Mouse (Mus musculus) forebrain, embryonic 15.5 days (tissue): Measurements from ENCODE around the gene Mctp1. TPM values are rescaled to one million over a fixed set of nuclear protein-coding genes. Genes with fewer than 3 reads are reported as not detected.

Source experiments
- ATAC-seq: fragments of 200-750 bp; cut with Nextera tagmentation; replicated peaks from 2 replicates; pipeline ENCODE4 v1.8.0; 2017; ENCODE audit warnings: mild to moderate bottlenecking, moderate TSS enrichment, moderate library complexity
- H3K27ac ChIP-seq: fragments of 300-500 bp; sonication (generic); replicated peaks from 2 replicates; pipeline ENCODE4 v1.5.1; 2015; ENCODE audit warnings: mild to moderate bottlenecking, inconsistent platforms
- H3K27me3 ChIP-seq: fragments of 300-500 bp; sonication (generic); 2 replicates; pipeline ENCODE4 v1.6.1; 2015; ENCODE audit warnings: inconsistent platforms
- H3K36me3 ChIP-seq: fragments of 300-500 bp; sonication (generic); 2 replicates; pipeline ENCODE4 v1.6.1; 2015; ENCODE audit warnings: mild to moderate bottlenecking, inconsistent platforms
- H3K4me1 ChIP-seq: fragments of 300-500 bp; sonication (generic); 2 replicates; pipeline ENCODE4 v1.6.1; 2015; ENCODE audit warnings: inconsistent platforms
- H3K4me2 ChIP-seq: fragments of 300-500 bp; sonication (generic); replicated peaks from 2 replicates; pipeline ENCODE4 v1.6.1; 2015; ENCODE audit warnings: mild to moderate bottlenecking, inconsistent platforms
- H3K4me3 ChIP-seq: fragments of 300-500 bp; sonication (generic); 2 replicates; pipeline ENCODE4 v1.5.1; 2015; ENCODE audit warnings: mild to moderate bottlenecking, inconsistent platforms
- H3K9ac ChIP-seq: fragments of 300-500 bp; sonication (generic); replicated peaks from 2 replicates; pipeline ENCODE4 v1.6.1; 2015; ENCODE audit warnings: mild to moderate bottlenecking, inconsistent platforms
- H3K9me3 ChIP-seq: fragments of 300-500 bp; sonication (generic); 2 replicates; pipeline ENCODE4 v1.6.1; 2016; ENCODE audit warnings: inconsistent platforms
- WGBS: fragments of 180-500 bp; shearing (Covaris S2); methylation state at CpG from one replicate; pipeline ENCODE4 v1.1.7; 2015; ENCODE audit warnings: mixed read lengths; 5-methylcytosine and 5-hydroxymethylcytosine counted together
- polyA plus RNA-seq: library from polyadenylated mRNA; unstranded; fragments of >200 nt; fragmentation: Nextera tagmentation; extraction: Ambion mirVana; gene quantifications from 2 replicates; pipeline ENCODE4 v1.2.1, GENCODE M21; 2015

The Mctp1 gene
- polyA plus RNA-seq, 1 experiment from 2014 or later: 5.1 TPM

DNA sequence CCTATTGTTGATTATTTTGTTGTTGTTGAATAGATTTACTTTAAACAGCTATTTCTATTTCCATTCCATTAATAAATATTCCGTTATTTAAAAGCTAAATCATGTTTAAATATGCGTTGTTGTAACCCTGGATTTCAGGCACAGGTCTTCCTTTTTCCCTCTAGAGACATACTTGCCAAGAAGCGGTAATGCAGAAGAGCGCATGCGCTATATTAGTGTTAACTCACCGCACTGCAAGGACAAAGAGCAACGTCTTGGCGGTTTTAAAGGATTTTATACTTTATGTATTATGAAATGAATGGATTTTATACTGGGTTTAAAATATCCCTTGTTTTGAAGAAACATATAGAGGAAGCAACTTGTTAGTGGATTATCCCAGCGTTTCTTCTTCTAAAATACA, 418.6 kb downstream of the Mctp1 start:
- Histone ChIP-seq H3K9me3 (no peaks in the 10 kb centered on the region), H3K36me3 (no peaks in the 10 kb centered on the region), H3K4me3 (no peak overlapping the region), H3K27me3 (0 out of 2 replicates have a peak, but pooled peaks cover 4% of the 10 kb centered on the region), H3K27ac (no peak overlapping the region), H3K4me2 (no peak overlapping the region), H3K4me1 (0 out of 2 replicates have a peak, but pooled peaks cover 4% of the 10 kb centered on the region), H3K9ac (no peak overlapping the region)
- no peak for ATAC-seq
- 78% methylated on average over 9 of the region's 9 CpGs for WGBS

DNA sequence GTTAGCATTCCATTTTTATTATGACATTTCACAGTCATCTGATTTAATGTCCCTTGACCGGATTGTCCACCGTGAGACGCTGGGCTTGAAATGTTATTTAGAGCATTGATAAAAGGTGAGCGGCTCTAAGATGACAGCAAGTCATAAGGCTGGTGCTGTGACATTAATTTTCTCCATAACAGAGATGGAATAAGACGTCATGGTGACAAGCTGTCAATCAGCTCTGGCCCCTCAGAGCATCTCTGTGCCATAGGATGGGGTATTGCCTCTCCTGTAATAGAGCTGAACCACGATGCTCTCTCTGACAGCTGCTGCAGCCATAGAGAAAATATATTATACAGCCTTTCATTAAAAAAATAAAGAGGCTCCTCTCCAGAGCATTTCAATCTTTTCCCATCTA, 419.5 kb downstream of the Mctp1 start:
- ATAC-seq: no peak
- WGBS: 73% methylated on average over 6 of the region's 6 CpGs
- Histone ChIP-seq H3K27ac (no peak overlapping the region), H3K4me1 (0 out of 2 replicates have a peak, but pooled peaks cover 4% of the 10 kb centered on the region), H3K27me3 (0 out of 2 replicates have a peak, but pooled peaks cover 4% of the 10 kb centered on the region), H3K4me3 (no peak overlapping the region), H3K9me3 (no peaks in the 10 kb centered on the region), H3K4me2 (no peak overlapping the region), H3K36me3 (no peaks in the 10 kb centered on the region), H3K9ac (no peak overlapping the region)

DNA sequence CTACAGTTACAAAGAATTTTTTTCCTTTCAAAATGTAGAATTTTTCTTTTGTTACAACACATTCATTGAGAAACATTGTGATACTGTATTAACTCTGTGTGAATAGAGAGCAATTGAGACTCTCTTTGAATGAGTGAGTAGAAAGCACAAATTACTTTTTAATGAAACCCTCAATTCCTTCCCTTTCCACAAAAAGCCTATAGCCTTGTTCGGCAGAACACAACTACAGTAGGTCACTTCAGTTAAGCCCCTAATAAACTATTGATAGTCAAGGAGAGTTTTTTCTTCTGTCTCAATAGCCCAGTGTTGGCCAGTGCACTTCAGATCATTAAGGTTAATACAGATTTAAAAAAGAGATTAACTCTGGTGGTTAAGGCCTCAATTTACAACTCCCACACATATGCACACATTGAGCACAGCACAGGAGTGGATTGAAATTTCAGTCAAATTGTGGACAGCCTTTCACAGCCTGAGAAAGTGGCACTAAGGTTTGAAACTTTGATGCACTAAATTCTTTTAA, 424.6 kb downstream of the Mctp1 start:
- ATAC-seq: peak; percentile 38
- Histone ChIP-seq H3K27me3 (0 out of 2 replicates have a peak, but pooled peaks cover 4% of the 10 kb centered on the region), H3K4me1 (peaks cover 12% of the 10 kb centered on the region), H3K36me3 (no peaks in the 10 kb centered on the region), H3K27ac (no peak overlapping the region), H3K9me3 (no peaks in the 10 kb centered on the region), H3K4me3 (no peak overlapping the region), H3K9ac (no peak overlapping the region), H3K4me2 (no peak overlapping the region)
- WGBS: 7% methylated on average over 1 of the region's 1 CpGs

DNA sequence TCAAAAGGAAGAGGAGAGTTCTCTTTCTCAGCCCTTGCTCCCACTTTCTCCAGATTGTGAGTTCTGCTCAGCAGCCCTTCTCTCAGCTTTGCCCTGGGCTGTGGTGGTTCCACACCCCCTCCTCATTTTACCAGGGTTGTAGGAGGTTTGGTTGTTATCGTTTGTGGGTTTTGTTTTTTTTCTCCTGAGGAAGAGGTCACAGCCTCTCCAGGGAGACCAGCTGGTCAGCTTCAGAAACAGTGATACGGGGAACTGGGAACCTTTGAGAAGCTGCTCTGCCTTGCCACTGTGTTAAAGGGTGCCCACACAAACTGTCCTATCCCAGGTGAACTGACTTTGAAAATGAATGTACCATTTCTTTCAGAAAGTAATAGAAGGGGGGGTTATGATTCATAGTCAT, 425.5 kb downstream of the Mctp1 start:
- 6% methylated on average over 2 of the region's 2 CpGs for WGBS
- H3K27me3 ChIP-seq: 0 out of 2 replicates have a peak, but pooled peaks cover 4% of the 10 kb centered on the region
- no peaks in the 10 kb centered on the region for H3K36me3 ChIP-seq
- no peak overlapping the region for H3K4me2 ChIP-seq
- H3K9me3 ChIP-seq: no peaks in the 10 kb centered on the region
- H3K9ac ChIP-seq: no peak overlapping the region
- no peak overlapping the region for H3K4me3 ChIP-seq
- no peak overlapping the region for H3K27ac ChIP-seq
- ATAC-seq: no peak
- H3K4me1 ChIP-seq: peaks cover 12% of the 10 kb centered on the region

DNA sequence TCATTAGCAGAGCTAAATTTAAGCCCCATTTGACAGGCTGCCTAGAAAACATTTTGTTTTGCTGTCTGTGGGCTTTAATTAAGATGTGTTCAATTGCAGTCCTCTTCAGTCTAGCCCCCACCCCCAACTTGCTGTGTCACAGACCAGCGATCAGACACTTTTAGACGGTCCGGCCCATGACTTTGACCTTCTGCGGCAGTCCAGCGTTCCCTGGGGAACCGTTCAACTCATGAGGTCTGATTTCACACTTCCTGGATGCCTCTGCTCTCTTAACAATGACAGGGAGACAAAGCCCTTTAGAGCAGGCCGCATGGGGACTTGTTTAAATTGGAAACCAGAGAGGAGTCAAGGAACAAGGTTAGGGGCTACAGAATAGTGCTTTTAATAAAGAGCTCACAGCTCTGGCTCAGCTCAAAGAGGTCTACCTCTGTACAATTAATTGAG, 426.2 kb downstream of the Mctp1 start:
- ATAC-seq: peak; percentile 82
- 2% methylated on average over 7 of the region's 7 CpGs for WGBS
- Histone ChIP-seq H3K9ac (0 out of 2 replicates have a peak overlapping the region, but pooled peaks have one; percentile 5), H3K27ac (0 out of 2 replicates have a peak overlapping the region, but pooled peaks have one; percentile 16), H3K9me3 (no peaks in the 10 kb centered on the region), H3K4me3 (no peak overlapping the region), H3K36me3 (no peaks in the 10 kb centered on the region), H3K4me2 (no peak overlapping the region; the same call in 1 of the 2 replicates), H3K4me1 (peaks cover 12% of the 10 kb centered on the region), H3K27me3 (0 out of 2 replicates have a peak, but pooled peaks cover 4% of the 10 kb centered on the region)

DNA sequence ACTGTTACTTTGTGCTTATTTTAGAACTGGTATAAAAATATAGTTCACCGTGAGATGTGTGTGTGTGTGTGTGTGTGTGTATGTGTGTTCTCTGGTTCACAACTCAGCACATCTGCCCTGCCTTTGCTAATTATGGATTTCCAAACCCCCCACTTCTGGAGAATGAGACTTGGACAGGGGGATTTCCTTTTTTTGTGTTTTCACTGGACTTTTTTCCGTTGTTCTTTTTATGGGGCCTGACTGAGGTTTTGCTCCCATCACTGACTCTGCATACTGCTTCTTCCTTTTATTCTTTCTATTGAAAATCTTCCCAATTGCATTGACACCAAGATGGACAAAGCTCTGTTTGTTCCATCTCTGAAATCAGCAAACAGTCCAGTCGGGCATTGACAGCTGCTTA, 438.7 kb downstream of the Mctp1 start:
- H3K27ac ChIP-seq: no peak overlapping the region
- 39% methylated on average over 3 of the region's 3 CpGs for WGBS
- no peak for ATAC-seq
- H3K4me3 ChIP-seq: no peak overlapping the region
- no peaks in the 10 kb centered on the region for H3K4me1 ChIP-seq
- no peaks in the 10 kb centered on the region for H3K27me3 ChIP-seq
- H3K36me3 ChIP-seq: no peaks in the 10 kb centered on the region
- H3K9ac ChIP-seq: no peak overlapping the region
- no peak overlapping the region for H3K4me2 ChIP-seq
- H3K9me3 ChIP-seq: no peaks in the 10 kb centered on the region

DNA sequence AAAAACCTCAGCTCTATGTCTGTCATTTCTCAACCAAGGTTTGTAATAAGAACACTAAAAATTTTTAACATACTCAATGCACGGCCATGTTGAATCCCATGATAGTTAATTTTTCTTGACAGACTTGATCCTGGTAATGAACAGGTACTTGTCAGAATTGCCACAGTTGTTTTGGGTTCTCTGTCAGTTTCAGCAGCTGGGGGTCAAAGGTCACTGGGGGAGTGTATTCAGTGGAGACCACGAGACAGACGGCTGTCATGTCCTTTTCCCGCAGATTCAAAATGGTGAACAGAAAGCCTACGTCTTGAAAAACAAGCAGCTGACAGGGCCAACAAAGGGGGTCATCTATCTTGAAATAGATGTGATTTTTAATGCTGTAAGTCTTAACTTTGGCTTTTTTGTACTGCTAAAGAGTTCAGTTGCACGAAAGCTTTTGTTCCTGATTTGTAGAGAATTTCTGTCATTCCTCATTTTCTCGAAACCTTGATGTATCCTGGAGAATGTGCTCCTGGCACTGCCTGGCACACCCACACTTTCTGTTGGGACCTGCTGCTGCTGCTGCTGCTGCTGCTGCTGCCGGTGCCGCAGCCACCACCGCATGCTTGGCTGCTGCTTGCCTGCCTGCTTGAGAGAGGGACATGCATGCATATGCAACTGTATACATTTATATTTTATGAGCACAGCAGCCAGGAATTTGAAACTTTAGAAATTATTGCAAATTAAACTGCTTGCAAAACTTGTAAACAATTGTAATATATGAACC, 440.8 kb downstream of the Mctp1 start:
- 0 out of 2 replicates have a peak, but pooled peaks have one; percentile 35 for ATAC-seq
- Histone ChIP-seq H3K9me3 (no peaks in the 10 kb centered on the region), H3K9ac (no peak overlapping the region), H3K27me3 (no peaks in the 10 kb centered on the region), H3K4me2 (no peak overlapping the region), H3K36me3 (no peaks in the 10 kb centered on the region), H3K27ac (peak overlapping the region; percentile 29; the same call in 1 of the 2 replicates), H3K4me1 (no peaks in the 10 kb centered on the region), H3K4me3 (no peak overlapping the region)
- 42% methylated on average over 10 of the region's 10 CpGs for WGBS

DNA sequence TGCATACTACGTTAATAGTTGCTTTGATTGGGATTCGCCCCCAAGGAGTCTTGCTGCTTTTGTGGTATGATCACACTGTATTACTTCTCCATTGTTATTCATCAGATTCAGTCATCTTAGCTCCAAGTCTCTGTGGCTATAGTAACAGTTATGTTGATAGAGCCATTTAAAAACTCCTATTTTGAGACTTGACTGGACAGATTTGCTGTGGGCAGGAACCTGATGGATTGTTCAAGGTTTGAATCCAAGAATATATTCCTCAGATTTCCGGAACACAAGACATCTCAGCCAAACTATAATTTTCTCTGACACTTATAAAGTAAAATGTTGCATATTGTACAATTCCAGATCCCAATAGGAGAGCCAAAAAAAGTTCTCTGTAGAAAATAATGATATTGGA, 443.4 kb downstream of the Mctp1 start:
- ATAC-seq: no peak
- no peaks in the 10 kb centered on the region for H3K4me1 ChIP-seq
- H3K27me3 ChIP-seq: no peaks in the 10 kb centered on the region
- no peak overlapping the region for H3K27ac ChIP-seq
- no peak overlapping the region for H3K4me3 ChIP-seq
- no peaks in the 10 kb centered on the region for H3K9me3 ChIP-seq
- H3K9ac ChIP-seq: no peak overlapping the region
- H3K36me3 ChIP-seq: no peaks in the 10 kb centered on the region
- 74% methylated on average over 3 of the region's 3 CpGs for WGBS
- H3K4me2 ChIP-seq: no peak overlapping the region

DNA sequence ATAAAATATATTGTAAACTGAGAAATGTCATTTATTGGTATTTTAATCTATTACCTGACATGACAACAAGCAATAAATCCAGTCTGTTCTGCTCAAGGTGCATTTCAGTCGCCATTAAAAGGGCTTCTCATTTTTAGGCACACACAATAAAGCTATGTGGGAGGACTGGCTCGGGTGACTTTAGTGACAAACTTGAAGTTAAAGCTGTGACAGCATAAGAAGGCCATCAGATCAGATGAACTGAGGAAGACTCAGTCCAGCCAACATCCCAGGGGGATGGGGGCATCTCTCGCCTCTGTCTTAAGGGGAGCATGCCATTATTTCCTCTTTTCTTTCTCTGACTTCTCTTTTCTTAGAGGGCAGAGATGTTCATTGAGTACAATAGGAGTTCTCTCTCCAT, 453.7 kb downstream of the Mctp1 start:
- H3K4me2 ChIP-seq: no peak overlapping the region
- H3K9me3 ChIP-seq: no peaks in the 10 kb centered on the region
- ATAC-seq: no peak
- H3K27me3 ChIP-seq: no peaks in the 10 kb centered on the region
- H3K9ac ChIP-seq: no peak overlapping the region
- H3K4me3 ChIP-seq: no peak overlapping the region
- WGBS: 73% methylated on average over 3 of the region's 3 CpGs
- H3K4me1 ChIP-seq: no peaks in the 10 kb centered on the region
- H3K36me3 ChIP-seq: no peaks in the 10 kb centered on the region
- H3K27ac ChIP-seq: no peak overlapping the region

DNA sequence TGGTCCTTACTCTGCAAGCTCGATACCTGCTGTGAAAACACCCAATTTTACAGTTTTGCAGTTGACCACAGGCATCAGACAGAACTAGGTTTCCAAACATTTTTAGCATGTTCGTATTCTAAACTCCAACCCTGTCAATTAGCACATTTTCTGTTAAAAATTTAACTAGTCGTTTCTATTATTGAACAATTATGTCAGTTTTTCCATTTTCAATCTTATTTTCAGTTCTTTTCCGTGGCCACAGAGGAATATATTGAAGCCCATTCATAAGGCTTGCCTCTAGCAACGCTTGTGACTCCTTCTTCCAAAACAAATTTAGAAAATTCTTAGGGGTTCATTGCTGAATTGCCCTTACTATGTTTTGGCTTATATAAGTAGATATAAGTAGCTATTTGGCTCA, 456.4 kb downstream of the Mctp1 start:
- no peak overlapping the region for H3K27ac ChIP-seq
- H3K9ac ChIP-seq: no peak overlapping the region
- no peaks in the 10 kb centered on the region for H3K9me3 ChIP-seq
- ATAC-seq: no peak
- 80% methylated on average over 5 of the region's 5 CpGs for WGBS
- no peaks in the 10 kb centered on the region for H3K36me3 ChIP-seq
- H3K27me3 ChIP-seq: no peaks in the 10 kb centered on the region
- H3K4me1 ChIP-seq: peaks cover 3% of the 10 kb centered on the region; the same call in 1 of the 2 replicates
- no peak overlapping the region for H3K4me3 ChIP-seq
- no peak overlapping the region for H3K4me2 ChIP-seq

DNA sequence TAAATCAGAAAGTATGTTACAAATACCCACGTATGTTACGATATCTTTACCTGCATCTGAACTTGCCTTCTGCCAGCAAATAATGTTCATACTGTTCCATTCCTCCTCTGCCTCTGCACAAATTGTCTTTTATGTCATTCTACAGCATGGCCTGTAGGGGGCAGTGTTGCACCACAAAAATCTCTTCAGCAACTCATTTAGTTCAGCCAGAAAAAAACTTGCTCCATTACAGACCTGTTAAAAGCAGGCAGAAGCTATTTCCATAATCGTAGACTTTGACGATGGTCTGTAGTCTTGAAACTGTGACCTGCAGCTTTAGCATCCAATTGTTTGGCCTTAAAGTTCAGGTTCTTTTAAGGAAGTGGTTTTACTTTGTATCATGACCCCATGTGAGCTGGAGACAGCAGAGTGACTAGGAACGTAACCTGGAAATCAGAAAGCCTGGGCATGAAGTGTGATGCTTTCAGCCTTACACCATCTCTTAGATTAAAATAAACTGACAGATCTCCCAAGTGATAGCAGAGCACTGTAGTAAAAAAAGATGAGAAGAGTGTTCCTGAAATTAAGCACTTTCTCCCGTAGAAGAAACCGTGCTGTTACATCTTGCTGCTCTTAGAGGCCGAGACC, 460.4 kb downstream of the Mctp1 start:
- no peaks in the 10 kb centered on the region for H3K36me3 ChIP-seq
- no peak overlapping the region for H3K4me2 ChIP-seq
- H3K9me3 ChIP-seq: no peaks in the 10 kb centered on the region
- ATAC-seq: peak; percentile 83
- peaks cover 7% of the 10 kb centered on the region; the same call in 1 of the 2 replicates for H3K4me1 ChIP-seq
- H3K4me3 ChIP-seq: no peak overlapping the region
- 49% methylated on average over 8 of the region's 8 CpGs for WGBS
- no peak overlapping the region for H3K27ac ChIP-seq
- no peak overlapping the region for H3K9ac ChIP-seq
- H3K27me3 ChIP-seq: no peaks in the 10 kb centered on the region

DNA sequence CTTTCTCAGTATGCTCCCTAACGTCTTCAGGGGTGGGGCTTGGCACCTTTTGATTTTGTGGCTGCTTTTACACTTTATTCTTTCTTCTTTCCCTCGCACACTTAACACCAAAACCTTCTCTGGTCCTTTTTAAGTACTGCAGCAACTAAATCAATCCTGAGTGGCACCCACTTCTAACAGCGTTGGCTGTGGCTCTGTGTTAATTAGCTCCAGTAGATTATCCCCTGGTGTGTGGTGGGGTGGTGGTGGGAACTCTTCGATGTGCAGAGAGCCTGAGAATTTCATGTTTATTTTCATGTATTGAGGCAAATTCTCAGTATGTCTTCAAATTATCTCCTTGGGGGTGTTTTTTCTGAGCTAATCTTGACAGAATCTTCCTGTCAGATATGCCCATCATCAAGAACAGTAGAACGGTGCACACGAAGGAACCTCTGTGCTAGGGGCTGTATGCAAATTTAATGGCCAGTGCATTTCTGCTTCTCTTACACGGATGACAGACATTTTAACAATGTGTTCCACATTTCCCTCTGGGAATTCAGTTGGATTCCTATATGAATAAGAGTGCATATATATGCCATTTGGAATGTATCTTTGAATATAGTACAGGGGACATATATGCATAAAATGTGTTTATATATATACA, 466.2 kb downstream of the Mctp1 start:
- H3K4me3 ChIP-seq: no peak overlapping the region
- no peak overlapping the region for H3K4me2 ChIP-seq
- no peak overlapping the region for H3K27ac ChIP-seq
- H3K4me1 ChIP-seq: peaks cover 12% of the 10 kb centered on the region
- no peaks in the 10 kb centered on the region for H3K36me3 ChIP-seq
- ATAC-seq: 0 out of 2 replicates have a peak, but pooled peaks have one; percentile 33
- no peaks in the 10 kb centered on the region for H3K9me3 ChIP-seq
- H3K27me3 ChIP-seq: no peaks in the 10 kb centered on the region
- 13% methylated on average over 7 of the region's 7 CpGs for WGBS
- no peak overlapping the region for H3K9ac ChIP-seq
